Mouse (Mus musculus) testis, adult 2 months (tissue): ENCODE data around the gene Rnf38.

Experiments
- CTCF ChIP-seq: fragments of 200-500 bp; IDR thresholded peaks from 2 replicates; pipeline ENCODE4 v1.5.1; 2012; ENCODE audit warnings: low read depth, mild to moderate bottlenecking, inconsistent platforms, low read length, moderate library complexity; ENCODE audit not compliant: control insufficient read depth, insufficient read depth, insufficient replicate concordance
- POLR2A ChIP-seq: fragments of 200-500 bp; IDR thresholded peaks from 2 replicates; pipeline ENCODE4 v1.6.1; 2012; ENCODE audit warnings: low read depth, mild to moderate bottlenecking, inconsistent platforms, low read length, moderate library complexity; ENCODE audit not compliant: control insufficient read depth

GRCm38 (mm10) chr4:44092359-44092758 lies 141.2 kb downstream of the Rnf38 start:
- no peak for TF ChIP-seq CTCF
- no peak for TF ChIP-seq POLR2A
